Mouse (Mus musculus): ENCODE results near the gene Maea. TPM values are rescaled to one million over a fixed set of nuclear protein-coding genes. Genes with fewer than 3 reads are reported as not detected.
"Not testable (repeated sequence)": the region's sequence is repeated elsewhere in the genome, so short reads cannot be mapped to it uniquely, and the experiment has no call there.

Gene Maea
- polyA plus RNA-seq, 1 experiment from 2014 or later = 130 TPM

DNA sequence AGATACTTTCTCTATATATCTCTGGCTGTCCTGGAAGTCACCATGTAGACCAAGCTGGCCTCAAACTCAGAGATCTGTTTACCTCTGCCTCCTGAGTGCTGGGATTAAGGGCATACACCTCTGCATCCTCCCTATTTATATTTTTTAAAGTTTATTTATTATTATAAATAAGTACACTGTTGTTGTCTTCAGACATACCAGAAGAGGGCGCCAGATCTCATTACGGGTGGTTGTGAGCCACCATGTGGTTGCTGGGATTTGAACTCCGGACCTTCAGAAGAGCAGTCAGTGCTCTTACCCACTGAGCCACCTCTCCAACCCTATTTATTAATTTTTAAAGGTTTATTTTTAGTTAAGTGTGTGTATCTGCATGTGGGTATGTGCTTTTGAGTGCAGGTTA is 6.9 kb downstream of the Maea start:
- not testable (repeated sequence) for H3K27me3 ChIP-seq; H3K4me3 ChIP-seq; H3K36me3 ChIP-seq; H3K9me3 ChIP-seq; H3K27ac ChIP-seq; H3K4me1 ChIP-seq; H3K9ac ChIP-seq; H3K4me2 ChIP-seq; ATAC-seq (ENCODE audit: borderline replicate concordance, extremely low read depth, low FRiP score, low TSS enrichment)
- 66% methylated on average over 3 of the region's 3 CpGs for WGBS

DNA sequence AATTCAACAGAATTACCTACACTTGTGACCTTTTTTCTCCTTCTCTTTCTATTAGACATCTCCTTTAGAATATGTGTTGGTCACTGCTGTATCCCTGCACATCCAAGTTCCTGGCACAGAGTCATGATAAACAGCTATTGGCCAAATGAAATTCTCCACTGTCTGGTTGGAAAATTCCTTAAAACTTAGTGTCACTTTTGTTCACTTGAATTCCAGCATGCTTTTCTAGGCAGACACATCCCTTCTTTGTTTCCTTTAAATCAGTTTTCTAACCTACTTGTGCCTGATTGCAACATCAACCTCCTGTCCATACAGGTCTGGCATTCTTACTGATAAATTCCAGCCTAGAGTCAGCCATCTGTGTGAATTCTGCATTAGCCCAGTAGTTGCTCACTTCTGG is 7.5 kb downstream of the Maea start:
- Histone ChIP-seq H3K36me3 (peaks cover 3% of the 10 kb centered on the region; the same call in 1 of the 2 replicates), H3K27ac (no peak overlapping the region), H3K4me3 (no peak overlapping the region), H3K4me1 (peaks cover 6% of the 10 kb centered on the region; the same call in 1 of the 2 replicates), H3K27me3 (no peaks in the 10 kb centered on the region), H3K4me2 (no peak overlapping the region), H3K9ac (no peak overlapping the region), H3K9me3 (no peaks in the 10 kb centered on the region)
- ATAC-seq (ENCODE audit: borderline replicate concordance, extremely low read depth, low FRiP score, low TSS enrichment) = no peak

DNA sequence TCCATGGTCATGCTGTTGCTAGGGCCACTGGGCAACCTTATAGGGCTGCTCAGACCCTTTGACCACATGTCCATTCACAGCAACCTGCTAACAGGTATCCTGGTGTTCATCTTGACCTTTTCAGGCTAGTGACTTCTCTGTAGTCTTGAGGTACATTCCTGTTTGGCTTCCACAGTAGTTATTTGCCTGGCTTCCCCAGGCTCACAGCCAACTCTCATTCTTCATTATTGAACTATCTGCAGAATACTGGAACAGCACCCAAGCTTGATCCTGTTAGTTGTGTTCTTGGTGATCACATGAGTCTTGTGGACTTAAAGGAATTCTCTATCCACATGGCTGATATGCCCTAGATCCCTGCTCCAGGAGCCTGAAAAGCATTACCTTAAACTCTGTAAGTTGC is 8.3 kb downstream of the Maea start:
- no peaks in the 10 kb centered on the region for H3K9me3 ChIP-seq
- no peak overlapping the region for H3K4me3 ChIP-seq
- peaks cover 3% of the 10 kb centered on the region; the same call in 1 of the 2 replicates for H3K36me3 ChIP-seq
- ATAC-seq (ENCODE audit: borderline replicate concordance, extremely low read depth, low FRiP score, low TSS enrichment) = no peak
- no peak overlapping the region for H3K27ac ChIP-seq
- peaks cover 7% of the 10 kb centered on the region; the same call in 1 of the 2 replicates for H3K4me1 ChIP-seq
- H3K4me2 ChIP-seq = no peak overlapping the region
- H3K27me3 ChIP-seq = no peaks in the 10 kb centered on the region
- H3K9ac ChIP-seq = no peak overlapping the region

DNA sequence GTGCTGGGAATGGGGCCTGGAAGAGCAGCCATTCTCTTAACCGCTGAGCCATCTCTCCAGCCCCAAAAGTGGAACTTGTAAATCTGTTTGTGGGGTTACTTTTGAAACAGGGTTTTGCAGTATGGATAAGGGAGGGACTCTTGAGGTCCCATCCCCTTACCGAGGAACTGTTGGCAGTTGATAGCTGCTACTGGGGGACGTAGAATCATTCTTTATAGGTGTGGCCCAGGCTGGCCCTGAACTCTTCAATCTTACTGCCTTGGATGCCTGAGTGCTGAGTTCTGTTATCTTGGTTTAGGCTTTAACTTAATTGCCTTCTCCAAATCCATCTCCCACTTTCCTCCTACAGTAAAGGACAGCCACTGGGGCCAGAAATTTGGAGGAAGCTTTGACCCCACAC is 8.8 kb downstream of the Maea start:
- WGBS = 80% methylated on average over 3 of the region's 3 CpGs
- no peak for ATAC-seq (ENCODE audit: borderline replicate concordance, extremely low read depth, low FRiP score, low TSS enrichment)
- Histone ChIP-seq H3K36me3 (no peaks in the 10 kb centered on the region; the same call in 1 of the 2 replicates), H3K27me3 (no peaks in the 10 kb centered on the region), H3K4me2 (no peak overlapping the region), H3K9me3 (no peaks in the 10 kb centered on the region), H3K9ac (no peak overlapping the region), H3K27ac (no peak overlapping the region), H3K4me3 (no peak overlapping the region), H3K4me1 (peaks cover 7% of the 10 kb centered on the region; the same call in 1 of the 2 replicates)

DNA sequence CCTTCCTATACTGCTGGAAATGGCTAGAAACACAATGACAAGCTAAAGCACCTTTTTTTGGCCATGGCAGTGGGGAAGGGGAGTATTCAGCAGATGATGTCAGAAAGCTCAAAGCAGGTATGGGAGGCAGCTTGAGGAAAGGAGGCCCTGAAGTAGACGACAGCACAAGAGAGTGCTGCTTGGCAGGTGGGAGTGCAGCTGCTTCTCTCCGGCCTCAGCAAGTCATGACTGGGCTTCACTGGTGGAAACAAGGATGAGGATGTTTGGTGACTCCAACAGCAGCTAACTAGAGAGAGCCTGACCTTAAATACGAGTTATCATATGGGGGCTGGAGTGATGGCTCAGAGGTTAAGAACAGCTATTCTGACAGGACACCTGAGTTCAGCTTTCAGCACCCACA is 12.3 kb downstream of the Maea start:
- Histone ChIP-seq H3K9ac (no peak overlapping the region), H3K4me2 (no peak overlapping the region), H3K27me3 (no peaks in the 10 kb centered on the region), H3K27ac (no peak overlapping the region), H3K4me1 (peaks cover 7% of the 10 kb centered on the region; the same call in 1 of the 2 replicates), H3K36me3 (no peaks in the 10 kb centered on the region), H3K4me3 (no peak overlapping the region), H3K9me3 (no peaks in the 10 kb centered on the region)
- ATAC-seq (ENCODE audit: borderline replicate concordance, extremely low read depth, low FRiP score, low TSS enrichment) = no peak
- 53% methylated on average over 3 of the region's 3 CpGs for WGBS

DNA sequence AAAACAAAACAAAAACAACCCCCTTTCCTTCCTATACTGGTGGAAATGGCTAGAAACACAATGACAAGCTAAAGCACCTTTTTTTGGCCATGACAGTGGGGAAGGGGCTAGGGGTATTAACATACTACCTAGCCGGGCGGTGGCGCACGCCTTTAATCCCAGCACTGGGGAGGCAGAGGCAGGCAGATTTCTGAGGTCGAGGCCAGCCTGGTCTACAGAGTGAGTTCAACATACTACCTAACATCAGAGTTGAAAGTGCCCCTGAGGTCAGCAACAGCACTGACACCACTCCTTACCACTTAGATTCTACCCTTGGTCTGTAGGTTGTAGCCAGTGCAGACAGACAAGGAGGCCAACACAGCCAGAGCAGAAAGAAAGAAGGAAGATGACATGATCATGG is 13.9 kb downstream of the Maea start:
- ATAC-seq (ENCODE audit: borderline replicate concordance, extremely low read depth, low FRiP score, low TSS enrichment) = no peak
- no peak overlapping the region for H3K4me3 ChIP-seq
- H3K9me3 ChIP-seq = no peaks in the 10 kb centered on the region
- no peak overlapping the region for H3K9ac ChIP-seq
- H3K36me3 ChIP-seq = no peaks in the 10 kb centered on the region
- WGBS = 95% methylated on average over 5 of the region's 5 CpGs
- H3K27me3 ChIP-seq = no peaks in the 10 kb centered on the region
- no peak overlapping the region for H3K27ac ChIP-seq
- H3K4me2 ChIP-seq = no peak overlapping the region
- H3K4me1 ChIP-seq = peaks cover 7% of the 10 kb centered on the region; the same call in 1 of the 2 replicates

DNA sequence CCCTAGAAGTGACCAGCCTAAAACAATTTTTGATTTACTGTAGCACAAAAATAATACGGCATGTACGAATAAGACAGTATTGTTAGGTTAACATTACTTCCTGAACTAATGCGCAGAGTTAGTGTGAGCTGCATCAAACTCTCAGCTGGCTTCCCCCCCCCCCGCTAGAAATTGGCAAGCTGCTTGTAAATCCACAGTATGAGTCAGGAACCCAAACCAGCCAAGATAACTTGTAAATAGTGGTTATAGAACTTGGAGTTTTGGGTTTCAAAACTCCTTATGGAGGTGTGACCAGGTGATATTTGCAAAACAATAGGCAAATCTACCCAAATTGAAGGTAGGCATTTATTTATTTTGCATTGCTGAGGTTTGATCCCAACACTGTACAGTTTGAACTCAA is 14.4 kb downstream of the Maea start:
- H3K4me1 ChIP-seq = peaks cover 7% of the 10 kb centered on the region; the same call in 1 of the 2 replicates
- 92% methylated on average over 3 of the region's 4 CpGs for WGBS
- ATAC-seq (ENCODE audit: borderline replicate concordance, extremely low read depth, low FRiP score, low TSS enrichment) = no peak

DNA sequence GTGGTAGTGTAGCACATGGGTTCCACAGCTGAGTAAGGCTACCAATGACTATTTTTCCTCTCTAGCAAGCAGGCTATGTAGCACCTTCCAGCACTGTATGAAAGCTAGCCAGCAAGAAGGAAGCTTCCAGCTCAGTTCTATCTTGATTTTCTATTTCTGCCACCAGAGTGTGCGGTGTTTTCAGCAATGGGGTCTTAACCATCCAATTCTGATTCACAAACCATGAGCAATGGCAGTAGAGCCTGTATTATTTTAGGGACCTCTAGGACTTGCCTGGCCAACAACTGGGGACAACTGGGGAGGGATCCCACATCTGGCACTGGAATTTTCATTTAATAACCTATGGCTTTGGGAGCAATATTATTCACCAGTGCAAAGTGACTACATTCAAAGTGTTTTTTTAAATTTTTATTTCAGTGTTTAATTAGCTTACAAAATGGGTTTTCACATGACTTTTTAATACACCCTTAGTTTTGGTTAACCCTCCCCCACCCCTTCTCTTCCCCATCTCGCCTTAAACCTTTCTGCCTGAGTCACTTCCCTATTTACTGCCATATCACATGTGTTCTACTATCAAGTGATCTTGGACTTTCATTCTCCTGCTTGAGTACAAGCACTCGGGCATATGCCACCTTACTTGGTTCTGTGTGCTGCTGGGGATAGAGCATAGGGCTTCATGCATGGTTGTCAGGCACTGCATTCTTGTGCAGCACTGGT is 16.4 kb downstream of the Maea start:
- Histone ChIP-seq H3K36me3 (no peaks in the 10 kb centered on the region), H3K9ac (no peak overlapping the region), H3K27me3 (no peaks in the 10 kb centered on the region), H3K4me1 (0 out of 2 replicates have a peak, but pooled peaks cover 4% of the 10 kb centered on the region), H3K27ac (no peak overlapping the region), H3K4me3 (no peak overlapping the region), H3K4me2 (no peak overlapping the region), H3K9me3 (no peaks in the 10 kb centered on the region)
- no peak for ATAC-seq (ENCODE audit: borderline replicate concordance, extremely low read depth, low FRiP score, low TSS enrichment)
- WGBS = 81% methylated on average over 3 of the region's 3 CpGs

More for the DNA sequence above, 14.4 kb downstream of the Maea start:
- Histone ChIP-seq H3K9ac (no peak overlapping the region), H3K27ac (no peak overlapping the region), H3K27me3 (no peaks in the 10 kb centered on the region), H3K36me3 (no peaks in the 10 kb centered on the region), H3K9me3 (no peaks in the 10 kb centered on the region), H3K4me2 (no peak overlapping the region), H3K4me3 (no peak overlapping the region)

DNA sequence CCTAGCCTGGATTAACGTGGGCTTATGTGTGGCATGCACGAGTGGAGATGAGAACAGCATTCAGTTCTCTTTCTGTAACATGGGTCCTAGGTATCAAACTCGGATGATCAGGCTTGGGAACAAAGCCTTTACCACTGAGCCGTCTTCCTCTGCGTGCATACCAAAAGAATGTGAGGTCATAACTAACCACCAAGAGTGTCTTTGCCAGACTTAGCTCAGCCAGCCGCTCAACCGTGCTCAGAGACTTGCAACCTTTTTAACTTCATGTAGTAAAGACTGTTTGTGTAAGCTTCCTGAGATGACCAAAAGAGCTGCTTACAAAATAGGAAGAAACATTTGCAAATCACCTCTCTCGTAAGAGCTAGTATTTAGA is 16.9 kb downstream of the Maea start:
- Histone ChIP-seq H3K4me2 (no peak overlapping the region), H3K36me3 (no peaks in the 10 kb centered on the region), H3K27me3 (no peaks in the 10 kb centered on the region), H3K9ac (no peak overlapping the region), H3K4me1 (0 out of 2 replicates have a peak, but pooled peaks cover 4% of the 10 kb centered on the region), H3K27ac (no peak overlapping the region), H3K9me3 (no peaks in the 10 kb centered on the region), H3K4me3 (no peak overlapping the region)
- ATAC-seq (ENCODE audit: borderline replicate concordance, extremely low read depth, low FRiP score, low TSS enrichment) = no peak
- WGBS = 75% methylated on average over 8 of the region's 8 CpGs

DNA sequence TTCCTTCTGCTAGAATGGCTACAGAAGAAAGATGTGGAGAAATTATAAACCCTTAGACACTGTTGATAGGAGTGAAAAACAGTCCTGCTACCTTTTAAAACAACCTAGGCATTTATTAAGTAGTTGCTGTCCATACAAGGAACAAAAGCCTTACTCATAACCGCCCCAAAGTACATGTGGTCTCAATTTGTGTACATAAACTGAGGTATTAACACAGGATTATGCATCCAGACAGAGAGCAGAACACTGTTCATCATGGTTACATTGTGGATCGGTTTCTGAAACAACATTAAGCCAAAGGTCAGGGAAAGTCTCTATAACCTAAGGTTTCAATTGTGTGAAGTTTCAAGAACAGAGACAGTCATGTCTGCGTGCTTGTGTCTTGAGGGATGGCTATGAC is 17.7 kb downstream of the Maea start:
- Histone ChIP-seq H3K4me2 (no peak overlapping the region), H3K27me3 (no peaks in the 10 kb centered on the region), H3K4me1 (no peaks in the 10 kb centered on the region), H3K27ac (no peak overlapping the region), H3K4me3 (no peak overlapping the region), H3K36me3 (no peaks in the 10 kb centered on the region), H3K9me3 (no peaks in the 10 kb centered on the region), H3K9ac (no peak overlapping the region)
- WGBS = 64% methylated on average over 3 of the region's 3 CpGs
- no peak for ATAC-seq (ENCODE audit: borderline replicate concordance, extremely low read depth, low FRiP score, low TSS enrichment)

DNA sequence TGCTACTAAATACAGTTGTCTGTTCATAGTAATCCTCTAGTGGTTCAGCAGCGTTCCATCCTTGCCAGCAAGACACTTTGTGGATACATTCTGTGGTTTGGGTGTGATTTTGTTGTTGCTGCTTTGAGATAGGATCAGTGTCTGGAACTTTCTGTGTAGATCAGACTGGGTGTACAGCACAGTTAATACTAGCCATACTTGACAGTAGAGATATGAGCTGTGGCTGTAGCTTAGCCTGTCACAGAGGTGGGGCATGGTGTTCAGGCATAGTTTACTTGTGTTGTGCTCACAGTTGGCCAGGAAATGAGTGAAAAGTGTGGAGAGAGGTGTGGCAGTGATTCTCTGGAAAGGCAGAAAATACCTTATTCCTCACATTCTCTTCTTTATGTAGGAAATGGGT is 22.2 kb downstream of the Maea start:
- Histone ChIP-seq H3K27me3 (no peaks in the 10 kb centered on the region), H3K4me2 (no peak overlapping the region), H3K9me3 (no peaks in the 10 kb centered on the region), H3K9ac (no peak overlapping the region), H3K4me3 (no peak overlapping the region), H3K27ac (no peak overlapping the region), H3K36me3 (peaks cover 34% of the 10 kb centered on the region), H3K4me1 (no peaks in the 10 kb centered on the region)
- ATAC-seq (ENCODE audit: borderline replicate concordance, extremely low read depth, low FRiP score, low TSS enrichment) = no peak
- 93% methylated on average over 1 of the region's 1 CpGs for WGBS

DNA sequence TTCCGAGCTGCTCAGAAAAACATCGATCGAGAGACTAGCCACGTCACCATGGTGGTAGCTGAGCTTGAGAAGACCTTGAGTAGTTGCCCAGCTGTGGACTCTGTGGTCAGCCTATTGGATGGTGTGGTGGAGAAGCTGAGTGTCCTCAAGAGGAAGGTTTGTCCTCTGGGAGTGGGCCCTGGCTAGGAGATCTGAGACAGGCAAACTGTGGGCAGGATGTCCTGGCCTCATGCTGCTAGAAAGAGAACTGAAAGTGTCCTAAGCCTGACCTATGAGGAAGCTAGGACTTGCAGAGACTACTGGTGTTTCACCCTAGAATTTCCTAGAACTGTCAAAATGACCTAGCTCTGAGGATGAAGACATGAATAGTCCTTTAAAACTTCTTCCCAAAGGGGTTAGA is 23.2 kb downstream of the Maea start:
- H3K9me3 ChIP-seq = no peaks in the 10 kb centered on the region
- no peak overlapping the region for H3K4me3 ChIP-seq
- no peaks in the 10 kb centered on the region for H3K27me3 ChIP-seq
- no peak for ATAC-seq (ENCODE audit: borderline replicate concordance, extremely low read depth, low FRiP score, low TSS enrichment)
- H3K27ac ChIP-seq = no peak overlapping the region
- no peaks in the 10 kb centered on the region for H3K4me1 ChIP-seq
- no peak overlapping the region for H3K4me2 ChIP-seq
- WGBS = 91% methylated on average over 4 of the region's 4 CpGs
- H3K36me3 ChIP-seq = peaks cover 44% of the 10 kb centered on the region
- no peak overlapping the region for H3K9ac ChIP-seq

DNA sequence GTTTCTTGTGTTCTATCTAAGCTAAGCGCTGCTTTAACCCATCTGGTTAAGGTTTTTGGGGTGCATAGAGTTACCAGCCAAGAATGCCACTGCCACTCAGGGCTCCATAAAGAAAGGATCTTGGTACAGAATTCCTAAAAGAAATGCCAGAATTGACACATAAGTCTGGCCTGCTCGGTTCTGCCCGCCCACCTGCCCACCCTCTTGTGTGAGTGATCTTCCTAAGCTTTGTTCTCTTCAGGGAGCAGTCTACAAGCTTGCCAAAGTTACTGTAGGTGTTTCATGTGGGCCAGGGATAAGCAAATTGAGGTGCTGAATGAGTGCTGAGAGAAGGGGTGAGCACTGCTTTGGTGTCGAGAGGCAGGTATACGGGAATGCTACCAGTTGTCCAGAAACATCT is 28.0 kb downstream of the Maea start:
- WGBS = 94% methylated on average over 5 of the region's 5 CpGs
- H3K9ac ChIP-seq = no peak overlapping the region
- H3K36me3 ChIP-seq = peaks cover 88% of the 10 kb centered on the region
- no peak overlapping the region for H3K4me3 ChIP-seq
- no peaks in the 10 kb centered on the region for H3K9me3 ChIP-seq
- ATAC-seq (ENCODE audit: borderline replicate concordance, extremely low read depth, low FRiP score, low TSS enrichment) = no peak
- H3K27ac ChIP-seq = no peak overlapping the region
- H3K4me1 ChIP-seq = no peaks in the 10 kb centered on the region
- H3K4me2 ChIP-seq = no peak overlapping the region
- no peaks in the 10 kb centered on the region for H3K27me3 ChIP-seq

Measured in lung, embryonic 15.5 days (tissue).